Mouse (Mus musculus) embryonic facial prominence, embryonic 14.5 days (tissue): ENCODE data around the gene Pipox. TPM values are rescaled to one million over a fixed set of nuclear protein-coding genes. Genes with fewer than 3 reads are reported as not detected.

Source experiments
- ATAC-seq: fragments of 200-750 bp; cut with Nextera tagmentation; 2 replicates; pipeline ENCODE4 v1.8.0; 2017; ENCODE audit warnings: low read depth, moderate number of reproducible peaks, moderate TSS enrichment
- DNase-seq: peaks from one replicate; pipeline ENCODE4 v3.0.0-alpha.2; 2015; ENCODE audit warnings: low spot score
- H3K27ac ChIP-seq: fragments of 300-500 bp; sonication (generic); replicated peaks from 2 replicates; pipeline ENCODE4 v1.5.1; 2014; ENCODE audit warnings: low read depth, mild to moderate bottlenecking, low read length, moderate library complexity
- H3K27me3 ChIP-seq: fragments of 300-500 bp; sonication (generic); replicated peaks from 2 replicates; pipeline ENCODE4 v1.6.1; 2014; ENCODE audit warnings: low read length; ENCODE audit not compliant: control insufficient read depth, insufficient read depth
- H3K36me3 ChIP-seq: fragments of 300-500 bp; sonication (generic); 2 replicates; pipeline ENCODE4 v1.6.1; 2014; ENCODE audit warnings: low read length, mixed read lengths; ENCODE audit not compliant: control insufficient read depth, insufficient read depth
- H3K4me1 ChIP-seq: fragments of 300-500 bp; sonication (generic); 2 replicates; pipeline ENCODE4 v1.6.1; 2014; ENCODE audit warnings: antibody characterized with exemption, low read length; ENCODE audit not compliant: control insufficient read depth, insufficient read depth
- H3K4me2 ChIP-seq: fragments of 300-500 bp; sonication (generic); 2 replicates; pipeline ENCODE4 v1.6.1; 2014; ENCODE audit warnings: low read depth, mild to moderate bottlenecking, low read length, moderate library complexity, mixed read lengths
- H3K4me3 ChIP-seq: fragments of 300-500 bp; sonication (generic); 2 replicates; pipeline ENCODE4 v1.5.1; 2014; ENCODE audit warnings: low read depth, mild to moderate bottlenecking, low read length
- H3K9ac ChIP-seq: fragments of 300-500 bp; sonication (generic); 2 replicates; pipeline ENCODE4 v1.6.1; 2014; ENCODE audit warnings: low read depth, mild to moderate bottlenecking, low read length, moderate library complexity, mixed read lengths
- H3K9me3 ChIP-seq: fragments of 300-500 bp; sonication (generic); 2 replicates; pipeline ENCODE4 v1.6.1; 2016; ENCODE audit warnings: low read length; ENCODE audit not compliant: control insufficient read depth
- WGBS: fragments of 180-500 bp; shearing (Covaris S2); extraction: QIAGEN DNeasy Blood & Tissue Kit; methylation state at CpG from one replicate; pipeline ENCODE4 v1.1.7; 2014; 5-methylcytosine and 5-hydroxymethylcytosine counted together
- polyA plus RNA-seq: library from polyadenylated mRNA; unstranded; fragments of >200 nt; fragmentation: Nextera tagmentation; extraction: Ambion mirVana; gene quantifications from 2 replicates; pipeline ENCODE4 v1.2.1, GENCODE M21; 2014

The Pipox gene
- polyA plus RNA-seq, 1 experiment from 2014 or later: 1.8 TPM

DNA sequence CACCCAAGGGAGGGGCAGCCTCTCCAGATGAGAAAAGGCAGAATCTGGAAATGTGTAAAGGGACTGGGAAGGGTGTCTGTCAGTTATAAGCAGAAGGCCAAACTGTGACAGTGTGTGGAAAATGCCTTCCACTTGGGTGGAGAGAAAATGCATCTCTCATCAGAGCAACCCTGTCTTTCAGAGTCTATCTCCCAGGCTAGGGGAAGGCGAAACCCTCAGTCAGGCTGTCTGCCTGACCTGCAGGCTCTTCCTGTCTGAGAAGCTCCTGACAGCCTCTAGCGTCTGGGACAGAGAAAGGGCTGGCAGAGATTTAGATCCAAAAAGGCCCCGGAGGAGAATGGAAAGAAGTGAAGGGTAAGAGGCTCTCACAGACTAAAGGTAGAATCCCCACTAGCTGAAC lies 9.9 kb upstream of the Pipox start:
- Histone ChIP-seq H3K4me1 (peaks cover 19% of the 10 kb centered on the region), H3K4me2 (no peak overlapping the region), H3K36me3 (no peaks in the 10 kb centered on the region), H3K9me3 (no peaks in the 10 kb centered on the region), H3K4me3 (no peak overlapping the region), H3K9ac (no peak overlapping the region), H3K27ac (no peak overlapping the region), H3K27me3 (no peaks in the 10 kb centered on the region)
- DNase-seq (no peak), ATAC-seq (no peak)
- WGBS: 15% methylated on average over 3 of the region's 3 CpGs

DNA sequence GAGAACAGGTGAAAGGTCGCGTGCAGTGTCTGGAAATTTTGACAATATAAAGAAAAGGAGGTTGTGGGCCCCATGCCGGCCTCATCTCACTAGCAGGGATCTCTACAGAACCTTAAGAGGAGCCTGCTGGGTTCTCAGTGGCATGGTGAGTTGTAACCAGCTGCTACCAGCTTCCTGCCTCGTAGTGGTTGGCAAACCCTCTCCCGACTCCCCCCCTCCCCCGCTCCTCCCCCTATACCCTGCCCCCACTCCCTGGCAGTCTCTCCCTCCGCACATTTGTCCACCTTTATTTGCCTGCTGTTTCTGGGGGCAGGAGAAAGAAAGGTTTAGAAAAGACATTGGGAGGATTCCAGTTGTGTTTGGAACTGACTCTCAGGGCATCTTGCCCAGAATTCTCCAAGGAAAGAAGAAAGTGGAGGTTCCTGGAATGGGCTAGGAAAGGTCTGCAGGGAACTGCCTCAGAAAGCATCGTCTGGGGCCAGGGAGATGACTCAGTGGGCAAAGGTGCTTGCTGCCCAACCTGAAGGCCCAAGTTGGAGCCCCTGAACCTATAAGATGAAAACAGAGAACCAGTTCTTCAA lies 8.0 kb upstream of the Pipox start:
- Histone ChIP-seq H3K9ac (no peak overlapping the region), H3K4me1 (peaks cover 23% of the 10 kb centered on the region), H3K27ac (no peak overlapping the region), H3K27me3 (peaks cover 17% of the 10 kb centered on the region; the same call in 1 of the 2 replicates), H3K4me2 (no peak overlapping the region), H3K36me3 (no peaks in the 10 kb centered on the region), H3K4me3 (no peak overlapping the region), H3K9me3 (no peaks in the 10 kb centered on the region)
- DNase-seq: no peak
- no peak; the same call in 1 of the 2 replicates for ATAC-seq
- WGBS: 43% methylated on average over 8 of the region's 8 CpGs

DNA sequence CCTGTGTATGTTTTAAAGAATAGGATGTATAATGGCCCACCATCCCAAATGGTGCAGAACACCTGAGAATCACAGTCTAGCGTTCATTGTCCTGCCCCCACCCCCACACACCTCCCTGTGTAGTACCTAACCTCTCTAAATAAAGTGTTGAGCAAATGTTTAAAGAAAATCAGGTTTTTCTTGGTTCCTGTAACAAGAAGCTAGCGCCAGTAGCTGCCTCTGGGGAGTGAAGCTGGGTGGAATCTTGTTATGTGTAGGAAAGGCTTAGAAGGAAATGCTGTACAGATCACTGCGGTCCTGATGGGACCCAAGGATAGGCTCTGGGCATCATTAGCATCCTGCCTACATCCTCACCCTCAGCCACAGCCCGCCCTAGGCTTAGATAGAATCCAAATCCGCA lies 7.5 kb upstream of the Pipox start:
- H3K36me3 ChIP-seq: no peaks in the 10 kb centered on the region
- H3K9me3 ChIP-seq: no peaks in the 10 kb centered on the region
- H3K9ac ChIP-seq: no peak overlapping the region
- no peak overlapping the region for H3K4me2 ChIP-seq
- H3K27ac ChIP-seq: no peak overlapping the region
- peak; percentile 27 for DNase-seq
- WGBS: 51% methylated on average over 5 of the region's 5 CpGs
- ATAC-seq: no peak
- H3K27me3 ChIP-seq: peaks cover 22% of the 10 kb centered on the region
- H3K4me1 ChIP-seq: peaks cover 26% of the 10 kb centered on the region
- no peak overlapping the region for H3K4me3 ChIP-seq

DNA sequence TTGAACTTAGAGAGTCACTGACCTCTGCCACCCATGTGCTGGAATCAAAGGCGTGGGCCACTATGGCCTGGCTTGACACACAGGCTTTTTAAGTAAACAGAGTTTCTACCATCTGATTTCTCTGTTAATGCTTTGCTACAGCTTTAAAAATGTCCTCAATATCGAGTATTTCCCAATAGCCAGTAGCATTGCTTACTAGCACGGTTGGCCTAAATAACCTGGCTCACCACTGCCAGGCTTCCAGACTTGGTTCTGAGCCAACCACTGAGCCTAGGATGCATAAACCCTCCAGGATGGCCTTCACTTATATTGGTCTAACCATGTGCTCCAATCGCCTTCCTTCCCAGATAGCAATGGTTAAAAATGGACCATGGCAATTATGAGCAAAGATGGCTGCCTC lies 6.8 kb upstream of the Pipox start:
- DNase-seq (no peak), ATAC-seq (no peak)
- no peak overlapping the region for H3K27ac ChIP-seq
- peaks cover 27% of the 10 kb centered on the region for H3K4me1 ChIP-seq
- H3K9me3 ChIP-seq: no peaks in the 10 kb centered on the region
- 82% methylated on average over 4 of the region's 4 CpGs for WGBS
- H3K4me2 ChIP-seq: no peak overlapping the region
- H3K9ac ChIP-seq: no peak overlapping the region
- no peak overlapping the region for H3K4me3 ChIP-seq
- H3K27me3 ChIP-seq: peaks cover 28% of the 10 kb centered on the region
- H3K36me3 ChIP-seq: no peaks in the 10 kb centered on the region

DNA sequence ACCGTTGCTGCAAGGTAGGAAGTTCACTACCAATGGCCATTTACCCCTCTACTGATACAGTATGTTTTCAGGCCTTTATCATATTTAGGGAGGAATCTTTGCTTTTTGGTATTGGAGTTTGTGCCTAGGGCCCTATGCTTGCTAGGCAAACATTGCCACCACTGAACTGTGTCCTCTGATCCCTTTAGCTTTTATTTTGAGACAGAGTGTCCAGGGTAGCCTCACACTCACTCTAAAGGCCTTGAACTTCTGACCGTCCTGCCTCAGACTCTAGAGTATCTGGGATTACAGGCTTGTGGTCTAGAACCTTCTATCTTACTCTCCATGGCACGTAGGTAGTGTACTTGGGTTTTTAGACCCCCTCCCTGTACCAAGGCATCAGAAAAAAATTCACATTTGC lies 6.3 kb upstream of the Pipox start:
- 88% methylated on average over 3 of the region's 3 CpGs for WGBS
- peaks cover 28% of the 10 kb centered on the region for H3K4me1 ChIP-seq
- no peak overlapping the region for H3K27ac ChIP-seq
- H3K4me3 ChIP-seq: no peak overlapping the region
- H3K9me3 ChIP-seq: no peaks in the 10 kb centered on the region
- ATAC-seq: no peak
- H3K4me2 ChIP-seq: no peak overlapping the region
- H3K9ac ChIP-seq: no peak overlapping the region
- peaks cover 33% of the 10 kb centered on the region for H3K27me3 ChIP-seq
- H3K36me3 ChIP-seq: no peaks in the 10 kb centered on the region
- DNase-seq: no peak

DNA sequence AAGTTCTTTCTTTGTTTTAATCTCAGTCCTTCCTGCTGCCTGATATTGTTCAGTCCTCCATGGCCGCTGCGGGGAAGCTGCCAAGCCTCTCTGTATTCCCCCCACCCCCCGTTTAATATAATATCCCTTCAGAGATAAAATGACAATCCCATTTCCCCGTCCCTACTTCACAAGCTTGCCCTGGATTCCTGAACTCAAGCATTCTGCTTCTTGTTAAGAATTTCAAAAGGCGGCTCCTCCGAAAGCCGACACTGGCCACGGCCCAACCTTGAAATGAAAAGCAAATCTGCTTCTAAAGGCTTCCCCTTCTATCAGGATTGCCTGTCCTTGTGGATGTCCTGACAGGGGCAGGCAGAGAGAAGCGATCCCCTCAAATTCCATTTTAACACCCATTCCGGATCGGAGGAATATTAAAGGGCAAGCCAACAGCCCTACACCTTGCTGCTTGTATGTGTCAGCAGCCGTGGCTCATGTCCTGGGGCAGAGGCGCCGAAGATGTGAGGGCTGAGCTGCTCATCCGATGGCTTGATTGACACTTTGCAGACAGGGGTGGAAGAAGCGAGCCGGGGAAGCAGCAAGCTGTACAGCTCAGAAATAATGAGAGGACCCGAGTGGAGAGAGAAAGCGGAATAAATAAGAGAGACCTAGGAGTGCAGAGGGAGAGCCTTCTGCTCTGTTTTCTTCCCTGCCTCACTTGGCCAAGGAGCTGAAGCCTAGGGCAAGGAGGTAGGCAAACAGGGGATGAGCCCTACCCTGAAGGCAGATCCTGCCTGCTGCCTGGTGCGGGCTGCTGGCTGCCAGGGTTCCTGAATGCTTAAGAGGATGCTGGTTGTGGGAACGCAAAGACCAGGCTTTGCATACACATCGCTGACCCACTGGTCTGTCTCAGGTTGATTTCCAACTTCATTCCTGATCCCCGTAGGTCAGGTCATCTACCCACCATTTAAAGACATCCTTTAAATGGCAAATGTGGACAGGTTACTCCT lies 3.2 kb upstream of the Pipox start:
- H3K27me3 ChIP-seq: peaks cover 39% of the 10 kb centered on the region

DNA sequence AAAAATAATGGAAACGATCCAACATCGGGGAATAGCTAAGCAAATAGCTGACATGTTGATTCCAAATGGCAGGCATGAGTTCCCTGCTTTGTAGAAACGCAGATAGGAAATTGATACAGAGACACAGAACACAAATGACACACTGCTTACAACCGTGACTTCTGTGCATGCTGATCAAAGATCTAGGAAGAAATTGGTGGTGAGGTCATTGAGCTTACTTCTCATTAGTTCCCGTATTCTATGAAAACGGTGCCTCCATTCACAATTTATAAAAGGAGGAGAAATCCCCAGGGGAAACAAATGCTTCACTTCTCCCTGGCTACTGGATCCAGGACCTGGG lies 2.6 kb upstream of the Pipox start:
- Histone ChIP-seq H3K36me3 (no peaks in the 10 kb centered on the region), H3K27me3 (peaks cover 39% of the 10 kb centered on the region), H3K4me2 (peak overlapping the region; percentile 46), H3K9ac (0 out of 2 replicates have a peak overlapping the region, but pooled peaks have one; percentile 40), H3K4me1 (peaks cover 38% of the 10 kb centered on the region), H3K4me3 (peak overlapping the region; percentile 11), H3K9me3 (no peaks in the 10 kb centered on the region), H3K27ac (no peak overlapping the region)
- ATAC-seq (no peak), DNase-seq (no peak)
- 29% methylated on average over 6 of the region's 6 CpGs for WGBS

More for the DNA sequence above, 3.2 kb upstream of the Pipox start:
- Histone ChIP-seq H3K27ac (no peak overlapping the region), H3K9ac (peak overlapping the region; percentile 40; the same call in 1 of the 2 replicates), H3K4me1 (peaks cover 45% of the 10 kb centered on the region), H3K36me3 (no peaks in the 10 kb centered on the region), H3K4me3 (peak overlapping the region; percentile 11), H3K4me2 (peak overlapping the region; percentile 46), H3K9me3 (no peaks in the 10 kb centered on the region)
- WGBS: 9% methylated on average over 23 of the region's 23 CpGs
- no peak for DNase-seq
- no peak for ATAC-seq

DNA sequence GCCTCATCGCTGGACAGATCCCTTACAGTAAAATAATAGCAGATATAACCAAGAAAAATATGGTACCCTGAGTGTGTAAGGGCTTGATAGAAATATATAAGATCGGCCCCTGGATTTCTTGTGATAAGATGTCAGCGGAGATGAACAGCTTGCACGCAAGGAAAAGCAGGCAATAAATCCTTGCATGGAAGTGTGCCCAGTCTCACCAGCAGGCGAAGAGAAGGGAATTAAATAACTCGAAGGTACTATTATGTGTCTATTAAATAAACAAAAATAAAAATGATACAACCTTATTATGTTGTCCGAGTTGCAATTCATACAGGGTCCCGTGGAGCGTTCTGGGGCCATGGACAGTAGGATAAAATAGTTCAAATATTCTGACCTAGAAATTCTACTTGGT lies 2.1 kb upstream of the Pipox start:
- DNase-seq: no peak
- Histone ChIP-seq H3K4me3 (no peak overlapping the region), H3K9ac (no peak overlapping the region), H3K4me1 (peaks cover 36% of the 10 kb centered on the region), H3K4me2 (peak overlapping the region; percentile 46), H3K27me3 (peaks cover 39% of the 10 kb centered on the region), H3K27ac (no peak overlapping the region), H3K9me3 (no peaks in the 10 kb centered on the region), H3K36me3 (no peaks in the 10 kb centered on the region)
- WGBS: 70% methylated on average over 9 of the region's 9 CpGs
- no peak for ATAC-seq
